Mouse (Mus musculus): ENCODE data around the gene Tmub1. TPM values are rescaled to one million over a fixed set of nuclear protein-coding genes. Genes with fewer than 3 reads are reported as not detected.

Gene Tmub1
- 10 to 100 TPM; 16.7 to 20.5 TPM for total RNA-seq (2021)
- polyA plus RNA-seq (2012; rRNA removed), result 86.7 and 94.5 TPM in 2 replicates
- long read RNA-seq, transcript Tmub1-201 (3 exons, 1,333 nt), result major isoform, 13 of 17 reads
- long read RNA-seq, partial matches to known transcripts, result 2 of 17 reads
- long read RNA-seq, other reads (novel, unspliced or antisense), result 2 of 17 reads

DNA sequence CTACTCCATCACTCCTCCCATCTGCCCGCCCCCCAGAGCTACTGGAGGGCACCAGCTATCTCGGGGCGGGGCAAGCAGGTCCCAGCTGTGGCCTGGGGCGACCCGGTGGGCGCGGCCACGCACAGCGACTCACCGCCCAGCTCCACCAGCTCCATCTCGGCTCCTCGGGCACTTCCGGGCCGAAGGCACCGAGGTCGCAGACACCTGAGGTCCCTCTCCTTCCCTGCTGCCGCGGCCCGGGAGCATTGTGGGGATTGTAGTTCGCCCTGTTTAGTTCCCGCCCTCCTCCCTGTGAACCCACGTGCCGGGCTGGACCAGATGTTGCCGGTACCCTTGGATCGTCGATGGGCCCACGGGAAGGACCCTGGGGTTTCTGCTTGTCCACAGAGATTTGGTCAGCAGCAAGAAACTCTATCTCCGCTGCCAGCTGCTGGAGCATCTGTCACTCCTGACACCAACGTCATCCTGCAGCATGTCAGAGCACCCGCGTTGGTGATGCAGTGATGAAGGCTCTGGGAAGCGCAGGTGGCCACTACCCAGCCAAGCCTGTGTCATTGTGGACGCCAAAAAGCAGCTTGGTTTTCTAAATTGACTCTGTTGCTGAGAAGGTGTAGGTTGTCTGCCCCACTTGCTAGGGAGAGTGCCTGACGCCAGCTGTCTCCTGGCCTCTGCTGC is at the start of gene Tmub1:
TSS of gene Tmub1 (minus strand) at position 231 of the 675 bp plus-strand sequence.
- peak; percentile 93 for DNase-seq

DNA sequence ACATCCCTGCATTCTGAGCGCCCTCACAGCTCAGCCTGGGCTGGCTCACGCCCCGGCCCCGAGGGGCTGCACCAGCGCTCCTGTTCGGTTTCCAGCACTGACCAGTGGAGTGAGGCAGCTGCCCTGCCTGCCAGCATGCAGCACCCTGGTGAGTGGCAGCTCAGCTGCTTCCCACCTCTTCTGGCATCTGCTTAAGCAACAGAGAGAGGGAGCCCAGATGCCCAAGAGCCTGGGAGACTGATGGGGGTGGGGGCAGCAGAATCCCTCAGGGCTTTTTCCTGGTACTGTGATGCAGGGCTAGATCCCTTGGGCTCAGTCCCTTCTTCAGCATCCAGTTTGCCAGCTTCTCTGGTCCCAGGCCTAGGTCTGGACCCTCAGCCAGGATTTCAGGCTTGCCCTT is 49.1 kb upstream of the Tmub1 start:
- no peak for DNase-seq

DNA sequence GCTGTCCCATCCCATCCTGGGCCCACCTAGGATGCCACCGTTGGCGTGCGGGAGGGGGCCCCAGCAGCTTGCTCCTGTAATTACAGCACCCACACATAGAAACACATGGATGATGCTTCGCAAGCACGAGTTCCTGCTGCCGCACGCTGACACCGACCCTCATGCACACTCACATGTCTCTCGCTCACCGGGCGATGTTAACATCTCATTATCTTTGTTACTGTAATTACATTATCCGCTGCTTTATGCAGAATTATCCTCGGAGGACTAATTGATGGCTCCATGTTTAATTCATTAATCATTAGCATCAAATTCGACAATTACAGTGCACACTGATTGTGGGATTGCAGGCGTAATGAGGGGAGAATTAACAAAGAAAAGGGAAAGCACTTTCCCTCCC is 47.4 kb upstream of the Tmub1 start:
- DNase-seq, result no peak

DNA sequence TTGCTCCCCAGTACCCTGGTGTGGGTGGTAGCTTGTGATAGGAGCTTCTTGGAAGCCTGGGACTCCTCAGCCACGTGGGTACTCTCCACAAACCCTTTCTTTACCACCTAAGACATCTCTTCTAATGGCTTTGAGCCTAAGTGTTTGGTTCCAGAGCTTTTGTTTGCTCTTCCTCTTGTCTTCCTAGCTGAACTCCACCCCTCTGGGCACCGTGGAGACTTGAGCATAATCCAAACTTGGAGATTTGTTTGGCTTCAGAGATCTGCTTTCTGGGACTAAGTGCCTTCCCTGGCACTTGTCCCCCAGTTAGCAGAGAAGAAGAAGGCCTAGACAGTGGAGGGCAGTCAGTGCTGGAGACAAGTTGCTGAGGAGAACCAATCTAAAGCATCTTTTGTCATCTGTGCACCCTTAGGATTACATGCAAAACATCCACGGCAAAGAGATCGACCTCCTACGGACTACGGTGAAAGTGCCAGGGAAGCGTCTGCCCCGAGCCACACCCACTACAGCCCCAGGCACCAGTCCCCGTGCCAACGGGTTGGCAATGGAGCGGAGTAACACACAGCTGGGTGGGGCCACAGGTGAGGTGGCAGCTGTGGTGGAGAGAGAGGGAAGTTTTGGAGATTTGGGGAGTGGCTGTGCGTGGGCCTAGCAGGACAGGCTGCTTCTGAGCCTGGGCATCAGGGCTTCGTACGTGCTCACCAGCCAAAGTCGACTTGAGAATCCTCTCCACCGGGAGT is 45.1 kb upstream of the Tmub1 start:
- DNase-seq, result no peak

DNA sequence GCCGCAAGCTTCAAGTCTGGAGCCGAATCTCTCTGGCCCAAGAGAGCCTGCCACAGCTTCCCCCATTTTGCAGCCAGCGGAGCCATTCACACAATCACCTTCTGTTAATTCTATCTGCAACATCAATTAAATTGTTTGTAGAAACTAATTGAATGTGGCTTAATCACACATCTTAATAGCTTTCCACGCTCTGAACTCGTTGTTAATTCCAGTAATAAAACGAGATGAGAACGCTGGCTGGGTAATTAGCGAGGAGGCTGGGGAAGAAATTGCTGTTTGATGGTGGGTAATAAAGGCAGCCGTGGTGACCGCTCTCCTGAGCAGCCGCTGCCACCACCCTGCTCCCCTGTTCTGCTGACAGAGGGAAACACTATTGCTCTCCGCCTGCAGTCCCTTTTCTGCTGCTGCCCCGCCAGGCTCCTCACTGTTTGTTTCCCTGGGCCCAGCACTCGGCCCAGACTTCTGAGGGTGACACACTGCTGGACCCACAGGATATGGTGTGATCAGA is 42.8 kb upstream of the Tmub1 start:
- DNase-seq, result no peak

DNA sequence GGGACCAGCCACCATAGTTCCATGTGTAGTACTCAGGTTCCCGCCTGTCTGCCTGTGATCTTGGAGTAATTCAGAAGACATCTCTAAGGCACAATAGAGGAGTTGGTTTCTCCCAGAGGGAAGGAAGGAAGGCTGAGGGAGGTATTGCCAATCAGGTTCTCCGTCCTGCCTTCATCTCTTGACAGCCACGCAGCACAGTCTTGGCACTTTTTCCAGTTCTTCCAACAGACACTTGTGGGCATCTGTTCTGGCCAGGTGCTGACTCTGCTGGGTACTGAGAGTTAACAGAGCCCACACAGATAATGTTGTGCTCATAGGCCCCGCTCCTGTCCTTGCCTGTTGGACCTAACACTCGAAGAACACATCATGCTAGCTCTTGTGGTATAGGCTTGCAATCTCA is 39.1 kb upstream of the Tmub1 start:
- DNase-seq, result no peak

DNA sequence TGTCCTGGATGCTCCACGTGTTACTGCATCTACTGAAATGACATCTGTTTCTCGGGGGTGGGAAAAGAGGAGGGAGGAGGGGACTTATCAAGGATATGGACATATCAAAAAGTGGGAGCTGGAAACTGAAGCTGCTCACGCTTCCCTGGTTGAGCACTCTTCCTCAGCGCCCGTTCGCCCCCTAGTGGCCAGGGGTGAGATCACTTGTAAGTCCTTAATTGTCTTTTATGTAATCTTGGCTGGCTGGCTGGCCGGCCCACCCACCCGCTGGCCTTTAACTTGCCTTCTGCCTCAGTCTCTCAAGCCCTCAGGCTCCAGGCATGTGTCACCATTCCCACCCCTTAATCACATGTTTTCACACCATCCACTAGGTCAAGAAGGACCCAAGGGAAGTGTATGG is 38.4 kb upstream of the Tmub1 start:
- DNase-seq, result peak; percentile 84

DNA sequence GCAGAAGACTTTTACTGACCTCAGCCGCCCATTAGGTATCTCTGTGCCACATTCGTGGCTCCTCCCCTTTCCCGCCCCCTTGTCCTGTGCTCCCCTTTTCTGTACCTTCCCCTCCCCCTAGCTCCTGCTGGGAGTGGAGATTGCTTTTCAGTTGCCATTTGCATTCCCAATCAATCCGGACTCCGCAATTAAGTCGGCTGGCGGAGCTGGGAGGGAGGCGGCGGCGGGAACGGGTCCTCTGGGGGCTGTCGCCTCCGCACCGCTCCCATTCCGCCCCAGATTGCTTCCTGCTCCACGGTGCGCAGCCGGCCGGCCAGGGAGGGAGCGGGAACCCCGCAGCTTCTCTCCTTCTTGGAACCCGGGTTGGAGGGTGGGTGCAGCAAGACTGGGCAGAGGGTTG is 37.3 kb upstream of the Tmub1 start:
- DNase-seq, result no peak

DNA sequence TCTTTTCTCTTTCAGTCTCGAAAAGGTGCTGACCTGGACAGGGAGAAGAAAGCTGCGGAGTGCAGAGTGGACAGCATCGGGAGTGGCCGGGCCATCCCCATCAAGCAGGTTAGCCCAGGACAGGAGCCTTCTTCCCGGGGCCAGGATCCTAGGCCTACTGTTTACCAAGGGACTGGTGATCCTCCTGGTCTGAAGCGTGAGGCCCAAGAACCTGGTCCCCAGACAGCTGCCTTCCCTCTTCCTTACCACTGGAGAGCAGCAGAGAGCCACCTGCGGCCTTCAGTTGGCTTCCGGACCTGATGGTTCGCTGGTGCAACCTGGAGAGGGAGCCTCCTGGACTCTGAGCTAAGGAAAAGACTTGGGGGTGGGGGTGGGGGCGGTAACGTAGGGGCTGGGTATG is 35.7 kb upstream of the Tmub1 start:
- DNase-seq, result peak; percentile 60

DNA sequence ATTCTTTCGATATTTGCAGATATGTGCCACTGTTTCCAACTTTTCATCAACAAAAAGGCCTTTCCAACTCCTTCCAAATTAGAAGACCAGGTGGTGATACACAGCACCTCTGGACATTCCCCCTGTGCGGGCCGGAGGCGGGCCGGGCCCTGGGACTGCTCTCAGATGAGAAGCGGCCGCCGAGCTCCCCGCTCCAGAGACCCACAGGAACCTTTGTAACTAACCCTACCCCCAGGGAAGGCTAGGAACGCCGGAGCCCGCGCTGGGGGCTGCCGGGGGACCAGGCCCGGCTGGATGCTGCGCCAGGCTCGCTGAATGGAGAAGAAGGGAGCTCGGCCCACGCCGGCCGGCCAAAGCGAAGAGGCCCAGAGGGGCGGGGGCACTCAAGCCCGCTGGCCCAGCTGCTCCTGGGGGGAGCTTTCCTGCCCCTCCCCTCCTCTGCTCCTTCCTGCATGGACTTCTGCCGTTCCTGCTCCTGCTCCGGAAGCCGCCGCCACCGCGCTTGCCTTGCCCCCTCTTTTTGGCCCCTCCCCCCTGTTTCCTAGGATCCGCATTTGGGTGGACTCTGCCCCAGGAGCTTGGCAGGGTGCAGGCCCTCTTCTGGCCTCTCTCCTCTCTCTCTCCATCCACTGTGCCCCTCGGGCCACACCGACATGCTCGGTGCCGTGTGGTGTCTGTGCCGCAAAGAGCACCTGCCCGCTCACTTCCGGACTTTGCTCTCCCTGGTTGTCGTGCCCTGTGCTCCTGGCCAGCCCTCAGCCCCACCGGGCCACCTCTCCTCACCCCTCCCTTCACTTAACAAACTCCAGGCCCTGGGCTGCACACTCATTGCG is 34.8 kb upstream of the Tmub1 start:
- DNase-seq, result no peak

DNA sequence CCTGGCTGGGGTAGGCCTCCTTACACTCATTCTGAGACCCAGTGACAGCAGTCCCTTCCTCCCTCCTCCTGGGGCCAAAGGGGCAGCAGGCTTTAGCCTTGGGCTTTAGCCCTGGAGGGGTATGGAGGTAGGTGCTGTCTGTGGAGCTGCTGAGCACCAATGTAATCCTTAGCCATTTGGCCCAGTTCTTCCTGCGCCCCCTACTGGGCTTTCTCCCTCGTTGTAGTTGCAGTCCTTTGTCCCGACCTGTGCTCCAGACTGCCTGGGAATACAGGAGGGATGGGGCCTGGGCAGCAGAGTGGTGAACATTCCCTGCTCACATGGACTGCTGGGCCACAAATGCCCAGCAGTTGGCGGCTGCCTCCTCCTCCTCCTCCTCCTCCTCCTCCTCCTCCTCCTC is 34.0 kb upstream of the Tmub1 start:
- DNase-seq, result peak; percentile 72

DNA sequence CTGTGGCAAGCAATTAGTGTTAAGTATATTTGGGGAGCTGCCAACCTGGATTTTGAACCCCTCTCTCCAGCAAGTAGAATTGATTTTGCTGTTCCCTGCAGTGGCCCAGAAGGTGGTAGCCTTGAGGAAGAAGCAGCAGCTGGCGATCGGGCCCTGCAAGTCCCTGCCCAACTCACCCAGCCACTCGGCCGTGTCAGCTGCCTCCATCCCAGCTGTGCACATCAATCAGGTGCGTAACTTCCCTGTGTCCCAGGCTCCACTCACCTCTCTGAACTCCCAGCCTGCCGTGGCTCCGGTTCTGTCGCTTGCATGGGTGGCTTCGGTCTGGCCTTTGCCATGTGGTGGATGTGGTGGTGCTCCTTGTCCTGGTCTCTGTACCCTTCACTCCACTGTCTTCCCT is 30.3 kb upstream of the Tmub1 start:
- DNase-seq, result no peak

DNA sequence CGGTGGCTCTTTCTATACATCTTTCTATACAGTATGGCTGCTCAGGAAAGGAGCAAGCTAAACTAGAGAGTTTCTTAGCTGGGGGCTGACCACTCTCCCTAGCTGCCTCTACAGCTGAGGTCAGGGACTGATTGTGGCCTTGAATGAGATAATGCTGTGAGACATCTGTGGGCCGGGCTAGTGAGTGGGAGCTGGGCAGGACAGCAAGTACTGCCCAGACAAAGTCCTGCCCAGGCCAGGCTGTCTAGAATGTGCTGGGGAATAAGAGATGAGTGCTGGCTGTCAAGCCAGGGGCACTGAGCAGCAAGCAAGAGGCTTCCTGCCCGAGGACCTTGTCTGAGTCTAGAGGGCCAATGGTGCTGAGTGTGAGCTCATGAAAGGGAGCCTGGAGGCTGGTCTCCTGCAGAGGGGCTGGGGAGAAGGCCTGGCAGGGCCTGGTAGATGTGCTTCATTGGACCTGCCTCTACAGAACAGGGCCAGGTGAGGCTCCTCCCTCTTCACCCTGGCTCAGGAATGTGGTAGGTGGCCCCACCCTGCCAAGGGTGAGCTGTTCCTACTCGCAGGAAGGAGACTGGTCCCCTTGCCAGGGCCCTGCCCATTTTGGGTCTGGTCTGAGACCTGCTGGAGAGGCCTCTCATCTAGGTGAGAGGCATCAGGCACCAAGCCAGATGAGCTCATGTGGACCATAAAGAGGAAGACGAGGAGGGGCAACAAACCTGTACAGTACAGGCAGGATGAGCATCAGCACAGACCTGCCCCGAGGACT is 28.0 kb upstream of the Tmub1 start:
- DNase-seq, result peak; percentile 90

DNA sequence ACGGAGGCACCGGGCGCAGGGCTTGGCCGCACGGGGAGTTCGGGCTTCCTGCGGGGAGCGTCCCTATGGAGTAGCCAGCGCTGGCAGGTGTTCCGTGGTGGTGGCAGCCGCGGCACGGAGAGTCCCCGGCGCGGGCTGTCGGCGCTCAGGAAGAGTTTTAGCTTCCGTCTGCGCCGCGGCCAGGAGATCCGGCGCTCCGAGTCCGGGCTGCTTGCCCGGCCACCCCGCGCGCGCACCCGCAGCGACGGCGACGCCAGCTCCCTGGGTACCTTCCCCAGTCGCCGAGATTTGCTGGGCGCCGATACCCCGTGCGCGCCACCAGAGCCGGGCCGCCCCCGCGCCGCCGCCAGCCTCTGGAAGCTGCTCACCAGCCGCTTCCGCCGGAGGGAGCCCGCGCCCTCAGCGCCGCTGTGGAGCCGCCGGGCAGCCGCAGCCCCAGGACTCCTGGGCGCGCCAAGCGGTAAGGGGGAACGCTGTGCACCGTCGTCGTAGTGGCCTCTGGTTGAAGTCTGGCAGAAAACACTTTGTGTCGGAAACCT is 27.1 kb upstream of the Tmub1 start:
- peak; percentile 83 for DNase-seq

DNA sequence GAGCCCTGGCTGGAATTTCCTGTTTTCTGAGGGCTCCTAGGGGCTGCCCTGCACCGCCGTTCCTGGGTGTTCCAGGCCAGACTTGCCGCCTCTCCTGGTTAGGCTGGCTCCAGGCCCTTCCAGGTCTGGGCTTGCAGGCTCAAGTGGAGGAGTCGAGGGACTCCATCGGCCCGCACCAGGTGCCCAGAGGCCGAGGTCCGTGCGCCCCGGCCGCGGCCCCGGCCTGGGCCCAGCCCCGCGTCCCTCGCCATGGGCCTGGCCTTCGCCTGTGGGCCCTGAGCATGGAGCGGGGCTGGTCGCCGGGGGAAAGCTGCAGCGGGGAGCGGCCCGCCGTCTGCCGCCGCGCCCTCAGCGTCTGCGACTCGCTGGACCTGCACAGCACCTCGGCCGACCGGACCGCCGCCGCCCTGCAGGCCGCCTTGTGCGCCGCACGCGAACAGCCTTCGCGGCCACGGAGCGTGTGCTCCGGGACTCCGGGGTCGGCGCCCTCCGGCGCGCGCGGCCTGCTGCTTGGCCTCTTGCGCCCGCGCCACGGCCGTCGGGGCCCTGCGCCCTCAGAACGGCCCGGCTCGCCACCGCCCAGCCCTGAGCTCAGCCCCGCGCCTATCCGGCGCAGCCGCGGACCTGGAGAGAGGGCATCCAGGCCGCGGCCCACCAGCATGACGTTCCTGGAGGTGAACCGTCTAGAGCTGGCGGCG is 26.5 kb upstream of the Tmub1 start:
- DNase-seq, result no peak

DNA sequence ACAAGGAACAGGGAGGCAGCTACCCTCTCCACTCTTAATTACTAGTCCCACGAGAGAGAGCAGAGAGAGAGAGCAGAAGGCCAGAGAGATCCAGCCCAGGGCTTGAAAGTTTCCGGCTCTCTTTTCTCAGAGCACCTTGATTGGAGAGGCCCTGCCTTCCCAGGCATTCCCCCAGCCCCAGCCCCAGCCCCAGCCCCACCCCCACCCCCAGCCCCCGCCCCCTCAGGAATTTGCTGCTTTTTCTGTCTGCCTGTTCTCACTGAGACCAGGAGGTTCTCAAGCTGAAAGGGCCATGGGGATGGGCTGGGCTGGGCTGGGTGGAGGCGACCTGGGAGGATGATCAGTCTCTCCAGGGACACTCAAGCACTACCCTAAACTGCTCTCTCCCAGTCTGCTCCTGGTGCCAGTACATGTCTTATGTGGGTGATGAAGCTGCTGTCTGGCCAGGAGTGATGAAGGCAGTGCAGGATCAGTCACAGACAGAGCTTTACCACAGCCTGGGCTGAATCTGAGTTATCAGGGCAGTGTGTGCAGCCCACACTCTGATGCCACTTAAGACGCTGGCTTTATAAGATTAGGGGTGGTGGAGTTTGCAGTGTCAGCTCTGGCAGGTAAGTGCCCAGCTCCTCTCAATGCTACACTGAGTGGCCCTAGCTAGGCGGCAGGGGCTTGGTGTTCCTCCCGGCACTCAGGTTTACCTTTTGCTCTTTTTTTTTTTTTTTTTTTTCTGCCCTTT is 25.4 kb upstream of the Tmub1 start:
- DNase-seq, result no peak

DNA sequence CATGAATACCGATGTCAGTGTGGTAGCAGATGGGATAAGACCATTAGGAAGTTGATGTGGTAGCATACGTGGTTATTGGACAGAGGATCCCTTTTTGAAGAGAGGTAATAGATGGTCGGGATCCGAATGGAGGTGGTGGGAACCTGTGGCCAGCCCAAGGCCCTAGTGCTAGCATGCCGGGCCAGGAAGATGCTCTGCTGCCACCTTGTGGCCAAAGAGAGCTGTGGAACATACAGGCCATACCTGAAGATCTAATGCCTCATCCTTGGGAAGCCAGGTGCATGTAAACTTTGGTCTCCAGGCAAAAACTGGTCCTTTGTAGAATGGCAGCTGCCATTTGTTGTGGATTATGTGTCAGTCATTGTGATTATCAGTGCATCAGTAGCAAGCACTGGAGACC is 22.9 kb upstream of the Tmub1 start:
- DNase-seq, result peak; percentile 69

DNA sequence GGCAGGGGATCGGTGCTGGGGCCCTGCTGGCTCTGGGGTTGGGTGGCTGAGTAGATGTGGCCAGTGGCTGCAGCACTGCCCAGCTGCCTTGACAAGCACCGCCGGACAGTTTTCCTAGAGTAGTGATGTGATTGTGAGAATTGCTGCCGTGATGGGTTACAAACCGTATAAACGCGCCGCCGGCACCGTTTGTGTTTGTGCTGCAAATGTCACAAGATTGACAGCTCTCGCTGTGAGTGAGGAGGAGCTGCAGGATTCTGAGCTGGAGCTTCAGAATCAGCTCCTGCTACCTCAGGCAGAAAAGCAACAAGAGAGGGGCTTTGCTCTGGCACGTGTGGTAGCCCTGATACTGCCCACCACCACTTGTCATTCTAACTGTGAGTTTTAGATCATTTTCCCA is 19.1 kb upstream of the Tmub1 start:
- DNase-seq, result no peak

DNA sequence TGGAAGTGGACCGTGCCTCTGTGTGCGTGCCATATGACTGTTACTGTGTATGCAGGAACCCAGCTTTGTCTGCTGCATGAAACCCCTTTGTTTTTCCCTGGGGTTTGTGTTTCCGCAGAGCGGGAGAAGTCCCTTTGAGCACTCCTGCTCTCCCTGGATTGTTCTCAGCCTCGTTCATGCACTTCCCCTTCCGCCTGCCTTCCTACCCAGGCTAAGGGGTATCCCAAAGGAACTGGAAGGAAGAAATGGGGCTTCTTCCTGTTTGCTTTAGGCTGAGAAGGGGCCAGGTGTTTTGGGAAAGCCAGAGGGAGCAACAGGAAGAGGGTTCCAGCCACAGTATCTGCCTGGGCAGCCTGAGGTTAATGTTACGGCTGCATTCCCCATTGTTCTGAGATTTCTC is 8.0 kb upstream of the Tmub1 start:
- DNase-seq, result no peak

DNA sequence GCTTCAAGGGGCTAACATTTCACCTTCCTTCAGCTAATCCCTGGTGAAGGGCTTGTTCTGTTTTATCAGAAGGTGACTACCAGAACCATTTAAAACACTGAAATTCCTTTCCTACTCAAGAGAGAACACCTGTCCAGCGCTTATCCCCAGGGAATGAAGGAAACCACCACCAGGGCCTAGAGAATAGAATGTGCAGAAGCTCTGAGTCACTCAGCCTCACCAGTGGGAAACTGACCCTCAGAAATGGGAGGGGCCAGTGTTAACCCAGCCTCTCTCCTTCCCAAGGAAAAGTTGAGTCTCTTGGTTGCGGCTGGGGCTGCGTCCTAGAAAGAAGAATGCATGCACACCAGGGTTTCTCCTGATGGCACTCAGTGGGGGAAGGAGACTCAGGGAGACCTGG is 7.4 kb upstream of the Tmub1 start:
- DNase-seq, result peak; percentile 65

Measured in adrenal gland, adult 2 months (tissue).